Mouse (Mus musculus) megakaryocyte, embryonic 14.5 days (primary cell): ENCODE results near the gene Lrrc29. TPM values are rescaled to one million over a fixed set of nuclear protein-coding genes. Genes with fewer than 3 reads are reported as not detected.

ENCODE experiments used
- H3K27me3 ChIP-seq: replicated peaks from 2 replicates; pipeline ENCODE3; 2012; ENCODE audit warnings: inconsistent platforms
- H3K36me3 ChIP-seq: replicated peaks from 2 replicates; pipeline ENCODE3; 2012; ENCODE audit warnings: low read length, inconsistent platforms, mixed read lengths
- H3K4me1 ChIP-seq: 2 replicates; pipeline ENCODE4 v1.6.1; 2012; ENCODE audit warnings: inconsistent platforms
- H3K4me3 ChIP-seq: replicated peaks from 2 replicates; pipeline ENCODE3; 2012; ENCODE audit warnings: moderate library complexity, mild to moderate bottlenecking, inconsistent platforms
- H3K9me3 ChIP-seq: 2 replicates; pipeline ENCODE4 v1.6.1; 2012; ENCODE audit warnings: inconsistent platforms
- FLI1 ChIP-seq: IDR thresholded peaks from 2 replicates; pipeline ENCODE4 v1.6.1; 2012; ENCODE audit warnings: low read length, inconsistent platforms, mixed read lengths
- GATA1 ChIP-seq: IDR thresholded peaks from 3 replicates; pipeline ENCODE4 v1.6.1; 2012; ENCODE audit warnings: mixed read lengths, low read length, inconsistent platforms, borderline replicate concordance
- polyA plus RNA-seq: library from polyadenylated mRNA; stranded (reverse); fragments of >175 nt; gene quantifications from 2 replicates; pipeline ENCODE4 v1.2.3, GENCODE M21; 2012; ENCODE audit warnings: low replicate concordance; ENCODE audit not compliant: insufficient read depth

The Lrrc29 gene
- polyA plus RNA-seq, 1 experiment: 13.0 TPM

DNA sequence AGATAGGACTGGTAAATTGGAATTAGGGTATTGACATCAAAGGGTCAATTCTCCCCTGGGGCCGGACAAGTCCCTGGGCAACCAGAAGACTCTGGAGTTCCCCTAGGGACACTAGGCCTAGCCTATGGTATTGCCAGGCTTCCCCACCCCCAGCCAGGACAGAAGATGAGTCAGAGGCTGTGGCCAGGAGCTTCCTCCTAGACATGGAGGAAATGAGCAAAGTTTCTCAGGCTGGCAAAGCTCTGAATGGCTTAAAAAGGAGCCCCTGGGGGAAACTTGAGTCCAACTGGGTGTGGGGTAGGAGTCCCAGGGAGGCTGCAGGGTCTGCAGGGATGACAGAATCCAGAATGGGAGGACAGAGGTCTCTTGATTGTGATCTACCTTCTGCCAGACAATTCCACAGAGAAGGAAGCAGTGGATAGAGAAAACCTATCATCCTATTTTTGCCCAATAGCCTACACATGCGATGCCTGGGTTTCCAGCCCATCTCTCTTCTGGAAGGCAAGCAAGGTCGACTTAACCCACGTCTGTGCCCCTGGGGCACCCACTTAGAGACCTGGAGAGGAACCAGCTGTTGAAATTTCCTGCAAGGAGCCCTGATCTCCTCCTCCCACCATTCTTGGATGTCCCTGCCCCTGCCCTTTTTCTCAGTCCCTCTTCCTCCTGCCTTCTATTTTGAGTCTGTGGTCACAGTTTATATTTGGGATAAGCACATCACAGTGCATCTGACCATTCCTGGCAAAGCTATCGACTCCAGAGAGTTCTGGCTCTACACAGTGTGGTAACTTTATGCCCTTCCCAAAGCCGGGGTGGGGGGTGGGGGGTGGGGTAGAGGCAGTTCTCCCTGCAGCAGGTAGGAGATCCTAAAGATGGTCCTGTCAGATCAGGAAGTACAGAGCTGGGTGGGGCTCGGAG is 19.2 kb upstream of the Lrrc29 start:
- peaks cover 20% of the 10 kb centered on the region for H3K27me3 ChIP-seq
- H3K9me3 ChIP-seq: no peaks in the 10 kb centered on the region
- TF ChIP-seq FLI1 (no peak), GATA1 (no peak)
- peak overlapping the region; percentile 98 for H3K4me3 ChIP-seq
- peaks cover 88% of the 10 kb centered on the region for H3K4me1 ChIP-seq
- H3K36me3 ChIP-seq: peaks cover 43% of the 10 kb centered on the region

DNA sequence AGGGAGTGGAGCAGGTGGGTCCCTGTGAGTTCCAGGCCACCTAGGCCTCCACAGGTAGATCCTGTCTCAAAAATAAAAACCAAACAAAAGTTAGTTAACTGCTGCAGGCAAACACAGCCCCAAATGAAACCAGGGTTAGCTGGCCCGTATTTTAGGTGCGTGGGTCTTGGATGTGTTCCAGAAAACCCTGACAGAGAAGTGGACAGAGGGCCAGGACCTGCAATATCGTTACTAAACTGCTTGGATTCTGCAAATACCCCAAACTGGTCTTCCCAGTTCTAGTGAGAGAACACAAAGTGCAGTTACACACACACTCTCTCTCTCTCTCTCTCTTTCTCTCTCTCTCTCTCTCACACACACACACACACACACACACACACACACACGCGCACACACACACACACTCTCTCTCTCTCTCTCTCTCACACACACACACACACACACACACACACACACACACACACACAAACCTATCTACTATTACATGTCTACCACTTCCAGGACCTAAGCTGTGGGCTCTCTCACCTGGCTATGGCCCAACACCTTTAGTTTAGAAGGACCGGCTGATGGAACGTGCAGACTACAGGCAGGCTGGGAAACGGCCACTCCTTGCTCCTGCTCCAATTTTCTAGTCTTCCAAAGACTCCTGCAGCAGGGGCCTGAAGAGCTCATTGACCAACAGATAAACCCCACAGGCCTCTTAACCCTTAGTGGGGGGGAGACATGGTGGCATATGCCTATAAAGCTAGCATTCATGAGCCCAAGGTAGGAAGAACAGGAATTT is 17.9 kb upstream of the Lrrc29 start:
- no peaks in the 10 kb centered on the region for H3K9me3 ChIP-seq
- no peak for TF ChIP-seq GATA1
- no peak for TF ChIP-seq FLI1
- peaks cover 6% of the 10 kb centered on the region for H3K27me3 ChIP-seq
- peaks cover 54% of the 10 kb centered on the region for H3K36me3 ChIP-seq
- peak overlapping the region; percentile 98 for H3K4me3 ChIP-seq
- H3K4me1 ChIP-seq: peaks cover 88% of the 10 kb centered on the region

DNA sequence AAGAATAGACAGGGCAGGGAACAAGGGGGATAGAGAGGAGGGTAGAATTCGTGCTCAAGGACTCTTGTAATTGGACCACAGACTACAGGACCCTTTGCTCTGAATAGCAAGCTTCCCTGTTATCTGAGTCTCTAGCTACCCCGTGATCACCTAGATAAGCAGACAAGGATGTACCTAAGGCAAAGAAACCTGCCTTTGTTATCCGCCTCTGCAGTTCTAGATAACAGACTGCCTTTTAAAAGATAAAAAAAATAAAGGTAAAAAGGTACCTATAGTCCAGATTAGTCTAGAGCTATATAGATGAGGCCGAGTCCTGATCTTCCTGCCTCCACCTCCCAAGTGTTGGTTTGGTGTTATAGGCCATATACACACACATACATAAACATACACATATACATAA is 16.7 kb upstream of the Lrrc29 start:
- peak overlapping the region; percentile 80 for H3K4me3 ChIP-seq
- H3K36me3 ChIP-seq: peaks cover 66% of the 10 kb centered on the region
- no peaks in the 10 kb centered on the region for H3K9me3 ChIP-seq
- H3K4me1 ChIP-seq: peaks cover 91% of the 10 kb centered on the region
- TF ChIP-seq GATA1 (no peak), FLI1 (no peak)
- H3K27me3 ChIP-seq: no peaks in the 10 kb centered on the region

- TF ChIP-seq FLI1 (no peak), GATA1 (no peak)
- Histone ChIP-seq H3K36me3 (peaks cover 79% of the 10 kb centered on the region), H3K27me3 (no peaks in the 10 kb centered on the region), H3K9me3 (no peaks in the 10 kb centered on the region), H3K4me3 (peak overlapping the region; percentile 76), H3K4me1 (peaks cover 100% of the 10 kb centered on the region)
Measured at GRCm38 (mm10) chr8:105341399-105341798, 15.3 kb upstream of the Lrrc29 start.

DNA sequence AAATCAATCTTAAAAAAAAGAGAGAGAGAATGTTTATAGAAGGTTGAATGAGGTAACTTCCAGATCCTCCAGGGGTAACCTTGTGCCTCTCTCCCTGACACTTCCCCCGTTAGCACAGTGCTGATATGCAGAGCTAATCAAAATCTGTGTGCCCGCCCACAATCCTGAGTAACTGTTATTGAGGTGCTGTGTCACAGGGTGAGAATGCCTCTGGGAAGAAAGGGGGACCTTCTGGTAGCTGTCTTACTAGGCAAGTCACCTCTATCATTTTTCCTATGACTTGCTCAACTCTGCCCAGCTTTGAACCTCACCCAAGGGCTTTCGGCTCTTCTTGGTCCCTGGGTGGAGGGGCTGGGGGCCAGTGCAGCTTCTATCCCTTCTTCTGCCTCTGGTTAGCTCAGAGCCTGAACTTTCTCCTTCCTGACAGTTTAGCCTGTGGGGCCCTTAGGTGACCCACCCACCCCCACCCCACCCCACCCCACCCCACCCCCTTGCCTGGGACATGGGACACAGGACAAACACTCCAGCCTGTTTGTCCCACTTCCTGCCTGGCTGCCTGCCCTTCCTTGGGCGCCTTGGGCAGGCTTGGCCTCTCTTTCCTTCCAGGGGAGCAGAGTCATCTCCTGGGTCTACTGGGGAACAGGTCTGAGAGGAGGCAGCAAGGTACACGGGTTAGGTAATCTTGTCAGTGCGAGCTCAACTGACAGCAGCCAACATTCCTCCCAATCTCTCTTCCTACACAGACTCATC is 14.0 kb upstream of the Lrrc29 start:
- Histone ChIP-seq H3K9me3 (no peaks in the 10 kb centered on the region), H3K27me3 (no peaks in the 10 kb centered on the region), H3K4me1 (peaks cover 99% of the 10 kb centered on the region), H3K36me3 (peaks cover 90% of the 10 kb centered on the region), H3K4me3 (peak overlapping the region; percentile 83)
- TF ChIP-seq FLI1: no peak
- TF ChIP-seq GATA1: no peak

- Histone ChIP-seq H3K4me3 (peak overlapping the region; percentile 83), H3K36me3 (peaks cover 92% of the 10 kb centered on the region), H3K27me3 (no peaks in the 10 kb centered on the region), H3K9me3 (no peaks in the 10 kb centered on the region), H3K4me1 (peaks cover 95% of the 10 kb centered on the region)
- no peak for TF ChIP-seq FLI1
- no peak; the same call in 2 of the 3 replicates for TF ChIP-seq GATA1
Measured at GRCm38 (mm10) chr8:105338992-105339391, 12.9 kb upstream of the Lrrc29 start.

DNA sequence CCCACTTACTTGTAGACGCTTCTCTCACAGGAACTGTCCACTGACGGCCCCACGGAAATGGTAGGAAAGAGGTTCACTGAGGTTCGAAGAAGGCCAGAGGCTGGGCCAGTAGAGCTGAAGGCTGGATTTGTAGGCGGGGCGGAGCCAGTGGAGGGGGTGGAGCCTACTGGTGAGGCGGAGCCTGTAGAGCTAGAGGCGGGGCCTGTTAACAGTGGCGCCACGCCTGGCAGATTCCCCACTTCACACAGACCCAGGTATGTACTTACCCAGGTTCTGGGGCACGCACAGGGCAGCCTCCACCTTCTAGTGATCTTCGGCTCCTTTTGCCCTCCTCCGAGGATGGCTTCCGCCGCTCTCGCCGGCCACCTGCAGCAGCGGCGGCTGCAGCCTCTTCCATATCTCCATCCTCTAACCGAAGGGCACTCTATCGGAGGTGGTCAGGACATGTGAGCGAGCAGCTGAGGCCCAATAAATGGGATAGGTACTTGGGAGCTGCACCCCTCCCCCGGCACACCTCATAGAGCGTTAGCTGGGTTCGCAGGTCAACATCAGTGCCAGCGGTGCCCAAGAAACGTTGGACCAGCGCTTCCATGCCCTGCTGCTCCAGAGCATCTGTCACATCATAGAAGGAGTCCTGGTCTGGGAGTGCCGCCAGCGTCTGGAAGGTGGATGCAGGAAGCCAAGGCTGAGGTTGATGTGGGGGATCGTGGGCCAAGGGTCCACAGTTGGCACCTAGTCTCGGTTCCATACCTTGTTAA is 10.5 kb upstream of the Lrrc29 start:
- peak overlapping the region; percentile 4 for H3K4me3 ChIP-seq
- H3K36me3 ChIP-seq: peaks cover 97% of the 10 kb centered on the region
- no peaks in the 10 kb centered on the region for H3K27me3 ChIP-seq
- peaks cover 91% of the 10 kb centered on the region for H3K4me1 ChIP-seq
- no peaks in the 10 kb centered on the region for H3K9me3 ChIP-seq
- TF ChIP-seq GATA1 (no peak), FLI1 (no peak)

DNA sequence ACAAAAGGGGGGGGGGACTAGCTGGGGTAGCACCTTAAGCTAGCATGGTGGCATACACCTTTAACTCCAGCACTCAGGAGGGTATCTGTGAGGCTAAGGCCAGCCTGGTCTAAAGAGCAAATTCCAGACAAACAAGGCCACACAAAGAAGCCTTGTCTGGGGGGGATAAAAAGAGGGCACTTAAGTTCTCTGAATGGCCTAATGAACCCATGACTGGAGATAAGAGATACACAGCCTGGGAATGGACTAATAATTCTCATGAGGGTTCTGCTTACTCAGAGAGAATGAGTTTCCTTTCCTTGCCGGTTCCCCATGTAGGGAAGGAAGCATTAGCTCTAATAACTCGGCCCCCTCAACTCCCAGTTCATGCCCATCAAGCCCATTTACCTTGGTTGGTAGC is 6.4 kb upstream of the Lrrc29 start:
- H3K27me3 ChIP-seq: no peaks in the 10 kb centered on the region
- H3K36me3 ChIP-seq: peaks cover 99% of the 10 kb centered on the region
- no peaks in the 10 kb centered on the region for H3K9me3 ChIP-seq
- no peak overlapping the region for H3K4me3 ChIP-seq
- peaks cover 90% of the 10 kb centered on the region for H3K4me1 ChIP-seq
- TF ChIP-seq GATA1 (no peak), FLI1 (no peak)

GRCm38 (mm10) chr8:105331931-105332330 is 5.9 kb upstream of the Lrrc29 start:
- Histone ChIP-seq H3K27me3 (no peaks in the 10 kb centered on the region), H3K9me3 (no peaks in the 10 kb centered on the region), H3K4me1 (peaks cover 90% of the 10 kb centered on the region), H3K36me3 (peaks cover 96% of the 10 kb centered on the region), H3K4me3 (peak overlapping the region; percentile 15)
- TF ChIP-seq GATA1: no peak
- no peak for TF ChIP-seq FLI1
